Mouse (Mus musculus) liver, postnatal 0 days (tissue): ENCODE results near the gene Fpgs.

Experiments
- CTCF ChIP-seq: sonication (generic); IDR thresholded peaks from 2 replicates; pipeline ENCODE4 v1.5.1; 2016; ENCODE audit warnings: antibody characterized with exemption, low read depth
- EP300 ChIP-seq: IDR thresholded peaks from 2 replicates; pipeline ENCODE4 v1.6.1; 2016; ENCODE audit warnings: antibody characterized with exemption, low read depth, mild to moderate bottlenecking

- no peak for TF ChIP-seq CTCF
- TF ChIP-seq EP300, result no peak
These were observed 30.5 kb upstream of the Fpgs start for GRCm38 (mm10) chr2:32734480-32734879.
